Comparison of ENCODE assay signal across 13 mouse cellular contexts in the genomic region with DNA sequence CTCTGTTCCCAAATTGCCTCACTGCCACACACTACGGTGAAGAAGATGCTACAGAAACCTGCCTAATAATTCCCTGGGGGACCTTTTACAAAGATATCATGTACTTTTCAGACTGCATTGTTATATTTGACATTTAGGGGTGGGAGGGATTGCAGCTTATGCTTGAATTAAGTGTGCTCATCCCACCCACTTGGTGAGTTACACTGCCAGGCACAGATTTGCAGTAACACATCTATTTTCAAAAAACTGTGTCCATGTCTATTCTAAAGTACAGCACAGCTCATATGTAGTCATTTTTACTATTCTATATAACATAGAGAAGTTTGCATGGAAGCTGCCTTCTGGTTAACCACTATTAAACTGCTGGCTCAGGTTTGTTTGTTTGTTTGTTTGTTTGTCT.
"Had no signal": no experiment of that assay in that cellular context is flagged by ENCODE, and none has a peak within 500 bp of the region (broad histone marks: within the 10 kb centered on the region; RNA-seq: fewer than 3 reads in every experiment).

No protein-coding gene starts in this region.

- DNase-seq: lung, adult 18-20 months; lung, embryonic 14.5 days; lung, postnatal 10 days; lung, postnatal 4 days; retina, postnatal 1 day; right cerebral cortex, postnatal 25 days; right cerebral cortex, postnatal 4 days; spleen, adult 18-20 months; thymus, adult 2 months; thymus, postnatal 25 days; thymus, postnatal 4 days had no signal

- ATAC-seq: liver, embryonic 12.5 days; midbrain, embryonic 15.5 days had no signal
